Mouse (Mus musculus): ENCODE results near the gene Srsf12. TPM values are rescaled to one million over a fixed set of nuclear protein-coding genes. Genes with fewer than 3 reads are reported as not detected.

Srsf12 gene
- polyA plus RNA-seq (2015; fragmentation: Nextera tagmentation; extraction: Ambion mirVana) = 2.2 and 2.6 TPM in 2 replicates

- DNase-seq (ENCODE audit: low spot score) (peak; percentile 52), ATAC-seq (ENCODE audit: low FRiP score, low TSS enrichment) (peak; percentile 75)
- Histone ChIP-seq H3K4me1 (replicated peaks; ENCODE audit: control insufficient read depth, insufficient read depth) (no peaks in the 10 kb centered on the region), H3K9ac (ENCODE audit: low read length) (peak within 1 kb of the TSS; percentile 69), H3K9me3 (ENCODE audit: control insufficient read depth, low read length) (no peaks in the 10 kb centered on the region), H3K27ac (replicated peaks) (no peak within 1 kb of the TSS), H3K36me3 (ENCODE audit: control insufficient read depth, insufficient read depth, low read length) (no peaks in the 10 kb centered on the region), H3K4me3 (ENCODE audit: low read depth, low read length) (peak within 1 kb of the TSS; percentile 55), H3K4me2 (replicated peaks; ENCODE audit: low read depth) (peak within 1 kb of the TSS; percentile 98), H3K27me3 (ENCODE audit: control insufficient read depth, insufficient read depth, low read length) (no peaks in the 10 kb centered on the region)
- 4% methylated on average over 46 of the region's 65 CpGs for WGBS
- no peak for TF ChIP-seq EP300 (optimal IDR thresholded peaks at IDR 0.05)
- peak; percentile 19; the same call in 1 of the 2 replicates for TF ChIP-seq CTCF (IDR thresholded peaks at IDR 0.05; ENCODE audit: low read depth)
Observed at GRCm38 (mm10) chr4:33208881-33209841, at the start of gene Srsf12. Gene Srsf12 (plus strand): TSS chr4:33208991.

GRCm38 (mm10) chr4:33183477-33183876, 25.3 kb upstream of the Srsf12 start:
- Histone ChIP-seq H3K4me3 (ENCODE audit: low read depth, low read length) (no peak overlapping the region), H3K36me3 (ENCODE audit: control insufficient read depth, insufficient read depth, low read length) (peaks cover 3% of the 10 kb centered on the region; the same call in 1 of the 2 replicates), H3K4me2 (replicated peaks; ENCODE audit: low read depth) (no peak overlapping the region), H3K9ac (ENCODE audit: low read length) (no peak overlapping the region), H3K27ac (replicated peaks) (no peak overlapping the region), H3K9me3 (ENCODE audit: control insufficient read depth, low read length) (no peaks in the 10 kb centered on the region), H3K27me3 (ENCODE audit: control insufficient read depth, insufficient read depth, low read length) (no peaks in the 10 kb centered on the region), H3K4me1 (replicated peaks; ENCODE audit: control insufficient read depth, insufficient read depth) (no peaks in the 10 kb centered on the region)
- TF ChIP-seq CTCF (IDR thresholded peaks at IDR 0.05; ENCODE audit: low read depth) (no peak), EP300 (optimal IDR thresholded peaks at IDR 0.05) (no peak)
- DNase-seq (ENCODE audit: low spot score) (no peak), ATAC-seq (ENCODE audit: low FRiP score, low TSS enrichment) (no peak)
- WGBS = 82% methylated on average over 5 of the region's 5 CpGs

GRCm38 (mm10) chr4:33188164-33188563, 20.6 kb upstream of the Srsf12 start:
- 0 out of 2 replicates have a peak, but pooled peaks have one; percentile 15 for ATAC-seq (ENCODE audit: low FRiP score, low TSS enrichment)

GRCm38 (mm10) chr4:33188781-33189734, 19.7 kb upstream of the Srsf12 start:
- ATAC-seq (ENCODE audit: low FRiP score, low TSS enrichment) (peak; percentile 94), DNase-seq (ENCODE audit: low spot score) (peak; percentile 84)
- Histone ChIP-seq H3K9ac (ENCODE audit: low read length) (peak overlapping the region; percentile 72), H3K36me3 (ENCODE audit: control insufficient read depth, insufficient read depth, low read length) (no peaks in the 10 kb centered on the region), H3K9me3 (ENCODE audit: control insufficient read depth, low read length) (no peaks in the 10 kb centered on the region), H3K27me3 (ENCODE audit: control insufficient read depth, insufficient read depth, low read length) (no peaks in the 10 kb centered on the region), H3K4me3 (ENCODE audit: low read depth, low read length) (peak overlapping the region; percentile 63), H3K4me2 (replicated peaks; ENCODE audit: low read depth) (peak overlapping the region; percentile 88), H3K27ac (replicated peaks) (peak overlapping the region; percentile 93), H3K4me1 (replicated peaks; ENCODE audit: control insufficient read depth, insufficient read depth) (no peaks in the 10 kb centered on the region)
- WGBS = under 1% methylated on average over 100 of the region's 123 CpGs
- TF ChIP-seq CTCF (IDR thresholded peaks at IDR 0.05; ENCODE audit: low read depth) (peak; percentile 52), EP300 (optimal IDR thresholded peaks at IDR 0.05) (no peak)

More at GRCm38 (mm10) chr4:33188164-33188563, 20.6 kb upstream of the Srsf12 start:
- no peaks in the 10 kb centered on the region for H3K9me3 ChIP-seq (ENCODE audit: control insufficient read depth, low read length)
- TF ChIP-seq CTCF (IDR thresholded peaks at IDR 0.05; ENCODE audit: low read depth) = peak; percentile 47
- TF ChIP-seq EP300 (optimal IDR thresholded peaks at IDR 0.05) = no peak
- H3K4me2 ChIP-seq (replicated peaks; ENCODE audit: low read depth) = peak overlapping the region; percentile 88
- peak; percentile 42 for DNase-seq (ENCODE audit: low spot score)
- no peaks in the 10 kb centered on the region; the same call in 1 of the 2 replicates for H3K36me3 ChIP-seq (ENCODE audit: control insufficient read depth, insufficient read depth, low read length)
- no peak overlapping the region for H3K27ac ChIP-seq (replicated peaks)
- H3K4me3 ChIP-seq (ENCODE audit: low read depth, low read length) = peak overlapping the region; percentile 63; the same call in 1 of the 2 replicates
- H3K27me3 ChIP-seq (ENCODE audit: control insufficient read depth, insufficient read depth, low read length) = no peaks in the 10 kb centered on the region
- no peak overlapping the region for H3K9ac ChIP-seq (ENCODE audit: low read length)
- no peaks in the 10 kb centered on the region for H3K4me1 ChIP-seq (replicated peaks; ENCODE audit: control insufficient read depth, insufficient read depth)
- WGBS = 11% methylated on average over 9 of the region's 9 CpGs

- TF ChIP-seq CTCF (IDR thresholded peaks at IDR 0.05; ENCODE audit: low read depth) (no peak), EP300 (optimal IDR thresholded peaks at IDR 0.05) (no peak)
Observed at GRCm38 (mm10) chr4:33189735-33190036, 19.1 kb upstream of the Srsf12 start, which contains the start of gene Pm20d2. Gene Pm20d2 (minus strand): TSS chr4:33189737.

More at GRCm38 (mm10) chr4:33189735-33190036, 19.1 kb upstream of the Srsf12 start, which contains the start of gene Pm20d2:
- peak within 1 kb of the TSS; percentile 72 for H3K9ac ChIP-seq (ENCODE audit: low read length)
- peak within 1 kb of the TSS; percentile 63 for H3K4me3 ChIP-seq (ENCODE audit: low read depth, low read length)
- ATAC-seq (ENCODE audit: low FRiP score, low TSS enrichment) (no peak), DNase-seq (ENCODE audit: low spot score) (no peak)
- no peaks in the 10 kb centered on the region for H3K27me3 ChIP-seq (ENCODE audit: control insufficient read depth, insufficient read depth, low read length)
- H3K4me2 ChIP-seq (replicated peaks; ENCODE audit: low read depth) = peak within 1 kb of the TSS; percentile 88
- WGBS = 14% methylated on average over 6 of the region's 6 CpGs
- peak within 1 kb of the TSS; percentile 93 for H3K27ac ChIP-seq (replicated peaks)
- H3K36me3 ChIP-seq (ENCODE audit: control insufficient read depth, insufficient read depth, low read length) = no peaks in the 10 kb centered on the region
- H3K9me3 ChIP-seq (ENCODE audit: control insufficient read depth, low read length) = no peaks in the 10 kb centered on the region
- H3K4me1 ChIP-seq (replicated peaks; ENCODE audit: control insufficient read depth, insufficient read depth) = no peaks in the 10 kb centered on the region

All from stomach, postnatal 0 days (tissue).